Mouse (Mus musculus): ENCODE measurements around the gene Cfap99. TPM values are rescaled to one million over a fixed set of nuclear protein-coding genes. Genes with fewer than 3 reads are reported as not detected.

Gene Cfap99
- polyA plus RNA-seq, 1 experiment from 2014 or later = 0.15 TPM

- Histone ChIP-seq H3K9ac (peak overlapping the region; percentile 99), H3K4me1 (replicated peaks; ENCODE audit: control insufficient read depth, insufficient read depth, low read length) (peaks cover 18% of the 10 kb centered on the region), H3K36me3 (replicated peaks; ENCODE audit: control insufficient read depth, insufficient read depth) (no peaks in the 10 kb centered on the region), H3K27me3 (ENCODE audit: control insufficient read depth, insufficient read depth, low read length) (no peaks in the 10 kb centered on the region), H3K4me2 (replicated peaks) (peak overlapping the region; percentile 99), H3K27ac (peak overlapping the region; percentile 95), H3K9me3 (ENCODE audit: control insufficient read depth, low read length) (no peaks in the 10 kb centered on the region), H3K4me3 (replicated peaks; ENCODE audit: low read length) (peak overlapping the region; percentile 99)
- ATAC-seq (ENCODE audit: low FRiP score) (peak; percentile 22; the same call in 1 of the 2 replicates), DNase-seq (ENCODE audit: low spot score) (peak; percentile 53)
- 3% methylated on average over 21 of the region's 21 CpGs for WGBS
Measured at GRCm38 (mm10) chr5:34335539-34336096, 47.2 kb downstream of the Cfap99 start.

GRCm38 (mm10) chr5:34336097-34336774 lies 47.8 kb downstream of the Cfap99 start, which contains the start of gene Rnf4:
Gene Rnf4, plus strand, starts transcription at chr5:34336289.
- no peaks in the 10 kb centered on the region for H3K27me3 ChIP-seq (ENCODE audit: control insufficient read depth, insufficient read depth, low read length)
- DNase-seq (ENCODE audit: low spot score) = peak; percentile 96
- WGBS = under 1% methylated on average over 66 of the region's 67 CpGs
- peaks cover 18% of the 10 kb centered on the region for H3K4me1 ChIP-seq (replicated peaks; ENCODE audit: control insufficient read depth, insufficient read depth, low read length)
- H3K4me3 ChIP-seq (replicated peaks; ENCODE audit: low read length) = peak within 1 kb of the TSS; percentile 99
- H3K27ac ChIP-seq = peak within 1 kb of the TSS; percentile 95
- H3K36me3 ChIP-seq (replicated peaks; ENCODE audit: control insufficient read depth, insufficient read depth) = no peaks in the 10 kb centered on the region
- H3K4me2 ChIP-seq (replicated peaks) = peak within 1 kb of the TSS; percentile 99
- no peaks in the 10 kb centered on the region for H3K9me3 ChIP-seq (ENCODE audit: control insufficient read depth, low read length)
- ATAC-seq (ENCODE audit: low FRiP score) = peak; percentile 97
- H3K9ac ChIP-seq = peak within 1 kb of the TSS; percentile 99

GRCm38 (mm10) chr5:34336775-34337450 lies 48.5 kb downstream of the Cfap99 start:
- no peaks in the 10 kb centered on the region for H3K27me3 ChIP-seq (ENCODE audit: control insufficient read depth, insufficient read depth, low read length)
- H3K4me3 ChIP-seq (replicated peaks; ENCODE audit: low read length) = peak overlapping the region; percentile 99
- no peak for ATAC-seq (ENCODE audit: low FRiP score)
- peak overlapping the region; percentile 99 for H3K9ac ChIP-seq
- peaks cover 18% of the 10 kb centered on the region for H3K4me1 ChIP-seq (replicated peaks; ENCODE audit: control insufficient read depth, insufficient read depth, low read length)
- H3K9me3 ChIP-seq (ENCODE audit: control insufficient read depth, low read length) = no peaks in the 10 kb centered on the region
- peak overlapping the region; percentile 89 for H3K27ac ChIP-seq
- WGBS = 1% methylated on average over 42 of the region's 42 CpGs
- peak overlapping the region; percentile 91 for H3K4me2 ChIP-seq (replicated peaks)
- peak; percentile 52 for DNase-seq (ENCODE audit: low spot score)
- H3K36me3 ChIP-seq (replicated peaks; ENCODE audit: control insufficient read depth, insufficient read depth) = no peaks in the 10 kb centered on the region

- Histone ChIP-seq H3K36me3 (replicated peaks; ENCODE audit: control insufficient read depth, insufficient read depth) (peaks cover 25% of the 10 kb centered on the region), H3K27me3 (ENCODE audit: control insufficient read depth, insufficient read depth, low read length) (no peaks in the 10 kb centered on the region), H3K27ac (no peak overlapping the region), H3K4me3 (replicated peaks; ENCODE audit: low read length) (no peak overlapping the region), H3K9ac (no peak overlapping the region), H3K4me1 (replicated peaks; ENCODE audit: control insufficient read depth, insufficient read depth, low read length) (peaks cover 16% of the 10 kb centered on the region), H3K9me3 (ENCODE audit: control insufficient read depth, low read length) (no peaks in the 10 kb centered on the region), H3K4me2 (replicated peaks) (no peak overlapping the region)
- ATAC-seq (ENCODE audit: low FRiP score) (no peak), DNase-seq (ENCODE audit: low spot score) (no peak)
- 96% methylated on average over 6 of the region's 6 CpGs for WGBS
Measured at GRCm38 (mm10) chr5:34340246-34340645, 51.8 kb downstream of the Cfap99 start.

GRCm38 (mm10) chr5:34352084-34352631 lies 63.8 kb downstream of the Cfap99 start:
- no peaks in the 10 kb centered on the region for H3K27me3 ChIP-seq (ENCODE audit: control insufficient read depth, insufficient read depth, low read length)
- DNase-seq (ENCODE audit: low spot score) = no peak
- H3K27ac ChIP-seq = no peak overlapping the region
- H3K4me2 ChIP-seq (replicated peaks) = no peak overlapping the region
- 96% methylated on average over 3 of the region's 3 CpGs for WGBS
- peaks cover 86% of the 10 kb centered on the region for H3K36me3 ChIP-seq (replicated peaks; ENCODE audit: control insufficient read depth, insufficient read depth)
- H3K4me1 ChIP-seq (replicated peaks; ENCODE audit: control insufficient read depth, insufficient read depth, low read length) = no peaks in the 10 kb centered on the region
- H3K9ac ChIP-seq = no peak overlapping the region
- no peak overlapping the region for H3K4me3 ChIP-seq (replicated peaks; ENCODE audit: low read length)
- no peak for ATAC-seq (ENCODE audit: low FRiP score)
- no peaks in the 10 kb centered on the region for H3K9me3 ChIP-seq (ENCODE audit: control insufficient read depth, low read length)

- WGBS = 91% methylated on average over 3 of the region's 3 CpGs
Measured at GRCm38 (mm10) chr5:34360261-34360660, 71.9 kb downstream of the Cfap99 start.

GRCm38 (mm10) chr5:34363115-34363514 lies 74.7 kb downstream of the Cfap99 start:
- no peak for DNase-seq (ENCODE audit: low spot score)
- no peak overlapping the region for H3K4me3 ChIP-seq (replicated peaks; ENCODE audit: low read length)
- H3K4me1 ChIP-seq (replicated peaks; ENCODE audit: control insufficient read depth, insufficient read depth, low read length) = no peaks in the 10 kb centered on the region
- no peak overlapping the region for H3K9ac ChIP-seq
- no peaks in the 10 kb centered on the region for H3K27me3 ChIP-seq (ENCODE audit: control insufficient read depth, insufficient read depth, low read length)
- no peaks in the 10 kb centered on the region for H3K9me3 ChIP-seq (ENCODE audit: control insufficient read depth, low read length)
- H3K4me2 ChIP-seq (replicated peaks) = no peak overlapping the region
- ATAC-seq (ENCODE audit: low FRiP score) = no peak
- peaks cover 25% of the 10 kb centered on the region for H3K36me3 ChIP-seq (replicated peaks; ENCODE audit: control insufficient read depth, insufficient read depth)
- H3K27ac ChIP-seq = no peak overlapping the region

More at GRCm38 (mm10) chr5:34360261-34360660, 71.9 kb downstream of the Cfap99 start:
- ATAC-seq (ENCODE audit: low FRiP score) = no peak
- Histone ChIP-seq H3K4me3 (replicated peaks; ENCODE audit: low read length) (no peak overlapping the region), H3K9me3 (ENCODE audit: control insufficient read depth, low read length) (no peaks in the 10 kb centered on the region), H3K4me2 (replicated peaks) (no peak overlapping the region), H3K27me3 (ENCODE audit: control insufficient read depth, insufficient read depth, low read length) (no peaks in the 10 kb centered on the region), H3K27ac (no peak overlapping the region), H3K9ac (no peak overlapping the region), H3K4me1 (replicated peaks; ENCODE audit: control insufficient read depth, insufficient read depth, low read length) (no peaks in the 10 kb centered on the region), H3K36me3 (replicated peaks; ENCODE audit: control insufficient read depth, insufficient read depth) (peaks cover 35% of the 10 kb centered on the region)
- DNase-seq (ENCODE audit: low spot score) = no peak

- H3K9ac ChIP-seq = peak overlapping the region; percentile 60
- peaks cover 23% of the 10 kb centered on the region for H3K4me1 ChIP-seq (replicated peaks; ENCODE audit: control insufficient read depth, insufficient read depth, low read length)
- H3K36me3 ChIP-seq (replicated peaks; ENCODE audit: control insufficient read depth, insufficient read depth) = no peaks in the 10 kb centered on the region; the same call in 1 of the 2 replicates
- H3K27ac ChIP-seq = peak overlapping the region; percentile 86
- no peaks in the 10 kb centered on the region for H3K27me3 ChIP-seq (ENCODE audit: control insufficient read depth, insufficient read depth, low read length)
- no peak for DNase-seq (ENCODE audit: low spot score)
- H3K4me2 ChIP-seq (replicated peaks) = peak overlapping the region; percentile 53
- no peak for ATAC-seq (ENCODE audit: low FRiP score)
- WGBS = 77% methylated on average over 7 of the region's 7 CpGs
- H3K9me3 ChIP-seq (ENCODE audit: control insufficient read depth, low read length) = no peaks in the 10 kb centered on the region
- peak overlapping the region; percentile 93 for H3K4me3 ChIP-seq (replicated peaks; ENCODE audit: low read length)
Measured at GRCm38 (mm10) chr5:34368551-34369290, 80.3 kb downstream of the Cfap99 start.
